Mouse (Mus musculus): ENCODE results near the gene Zfp445. TPM values are rescaled to one million over a fixed set of nuclear protein-coding genes. Genes with fewer than 3 reads are reported as not detected.

The Zfp445 gene
- polyA plus RNA-seq, 1 experiment from 2014 or later = 9.4 TPM

- 81% methylated on average over 2 of the region's 2 CpGs for WGBS (ENCODE audit: insufficient replicate concordance)
- ATAC-seq (no peak), DNase-seq (no peak)
- TF ChIP-seq EP300 (IDR thresholded peaks at IDR 0.05; ENCODE audit: low read depth) (no peak), CTCF (IDR thresholded peaks at IDR 0.05; ENCODE audit: low read depth) (no peak)
- no peak overlapping the region for H3K27ac ChIP-seq (ENCODE audit: low read depth)
- H3K9me3 ChIP-seq (ENCODE audit: low read length) = peaks cover 9% of the 10 kb centered on the region
- H3K4me1 ChIP-seq (ENCODE audit: insufficient read depth) = no peaks in the 10 kb centered on the region
- no peaks in the 10 kb centered on the region for H3K36me3 ChIP-seq (replicated peaks; ENCODE audit: insufficient read depth, low read length)
- H3K4me2 ChIP-seq (ENCODE audit: low read depth, low read length) = no peak overlapping the region
- no peak overlapping the region for H3K4me3 ChIP-seq (ENCODE audit: low read depth, low read length)
- H3K9ac ChIP-seq (replicated peaks) = no peak overlapping the region
- no peaks in the 10 kb centered on the region for H3K27me3 ChIP-seq (ENCODE audit: insufficient read depth, low read length)
These were observed 9.3 kb upstream of the Zfp445 start for GRCm38 (mm10) chr9:122875145-122875544.

- TF ChIP-seq EP300 (IDR thresholded peaks at IDR 0.05; ENCODE audit: low read depth) = no peak
- no peak for TF ChIP-seq CTCF (IDR thresholded peaks at IDR 0.05; ENCODE audit: low read depth)
- no peak overlapping the region for H3K4me3 ChIP-seq (ENCODE audit: low read depth, low read length)
- no peak for ATAC-seq
- DNase-seq = no peak
- H3K4me1 ChIP-seq (ENCODE audit: insufficient read depth) = no peaks in the 10 kb centered on the region
- H3K4me2 ChIP-seq (ENCODE audit: low read depth, low read length) = no peak overlapping the region
- H3K27me3 ChIP-seq (ENCODE audit: insufficient read depth, low read length) = no peaks in the 10 kb centered on the region
- H3K36me3 ChIP-seq (replicated peaks; ENCODE audit: insufficient read depth, low read length) = no peaks in the 10 kb centered on the region
- H3K27ac ChIP-seq (ENCODE audit: low read depth) = no peak overlapping the region
- H3K9me3 ChIP-seq (ENCODE audit: low read length) = peaks cover 9% of the 10 kb centered on the region
- 59% methylated on average over 1 of the region's 1 CpGs for WGBS (ENCODE audit: insufficient replicate concordance)
- H3K9ac ChIP-seq (replicated peaks) = no peak overlapping the region
These were observed 8.8 kb upstream of the Zfp445 start for GRCm38 (mm10) chr9:122874653-122875052.

GRCm38 (mm10) chr9:122872595-122872994 lies 6.8 kb upstream of the Zfp445 start:
- H3K9me3 ChIP-seq (ENCODE audit: low read length) = peaks cover 9% of the 10 kb centered on the region
- H3K27ac ChIP-seq (ENCODE audit: low read depth) = peak overlapping the region; percentile 48; the same call in 1 of the 2 replicates
- no peak overlapping the region for H3K4me2 ChIP-seq (ENCODE audit: low read depth, low read length)
- TF ChIP-seq EP300 (IDR thresholded peaks at IDR 0.05; ENCODE audit: low read depth) = no peak
- no peak for DNase-seq
- ATAC-seq = peak; percentile 78
- H3K36me3 ChIP-seq (replicated peaks; ENCODE audit: insufficient read depth, low read length) = no peaks in the 10 kb centered on the region
- no peaks in the 10 kb centered on the region for H3K4me1 ChIP-seq (ENCODE audit: insufficient read depth)
- 76% methylated on average over 4 of the region's 4 CpGs for WGBS (ENCODE audit: insufficient replicate concordance)
- H3K27me3 ChIP-seq (ENCODE audit: insufficient read depth, low read length) = no peaks in the 10 kb centered on the region
- no peak overlapping the region for H3K4me3 ChIP-seq (ENCODE audit: low read depth, low read length)
- H3K9ac ChIP-seq (replicated peaks) = no peak overlapping the region

- Histone ChIP-seq H3K36me3 (replicated peaks; ENCODE audit: insufficient read depth, low read length) (peaks cover 16% of the 10 kb centered on the region), H3K4me2 (ENCODE audit: low read depth, low read length) (peak overlapping the region; percentile 71), H3K4me3 (ENCODE audit: low read depth, low read length) (peak overlapping the region; percentile 82), H3K27me3 (ENCODE audit: insufficient read depth, low read length) (no peaks in the 10 kb centered on the region), H3K27ac (ENCODE audit: low read depth) (no peak overlapping the region), H3K4me1 (ENCODE audit: insufficient read depth) (peaks cover 12% of the 10 kb centered on the region), H3K9ac (replicated peaks) (peak overlapping the region; percentile 87), H3K9me3 (ENCODE audit: low read length) (peaks cover 12% of the 10 kb centered on the region)
- ATAC-seq = no peak
- no peak for DNase-seq
- TF ChIP-seq EP300 (IDR thresholded peaks at IDR 0.05; ENCODE audit: low read depth) = no peak
- no peak for TF ChIP-seq CTCF (IDR thresholded peaks at IDR 0.05; ENCODE audit: low read depth)
- 72% methylated on average over 4 of the region's 4 CpGs for WGBS (ENCODE audit: insufficient replicate concordance)
These were observed 386 bp upstream of the Zfp445 start for GRCm38 (mm10) chr9:122866192-122866591.

GRCm38 (mm10) chr9:122864848-122865247 lies 958 bp downstream of the Zfp445 start:
- WGBS (ENCODE audit: insufficient replicate concordance) = 54% methylated on average over 3 of the region's 3 CpGs
- Histone ChIP-seq H3K27ac (ENCODE audit: low read depth) (no peak overlapping the region), H3K4me1 (ENCODE audit: insufficient read depth) (peaks cover 12% of the 10 kb centered on the region)

GRCm38 (mm10) chr9:122863731-122864130 lies 2.1 kb downstream of the Zfp445 start:
- Histone ChIP-seq H3K9me3 (ENCODE audit: low read length) (peaks cover 35% of the 10 kb centered on the region), H3K27ac (ENCODE audit: low read depth) (no peak overlapping the region), H3K4me3 (ENCODE audit: low read depth, low read length) (no peak overlapping the region), H3K4me2 (ENCODE audit: low read depth, low read length) (0 out of 2 replicates have a peak overlapping the region, but pooled peaks have one; percentile 71), H3K4me1 (ENCODE audit: insufficient read depth) (peaks cover 12% of the 10 kb centered on the region), H3K27me3 (ENCODE audit: insufficient read depth, low read length) (no peaks in the 10 kb centered on the region), H3K36me3 (replicated peaks; ENCODE audit: insufficient read depth, low read length) (peaks cover 37% of the 10 kb centered on the region), H3K9ac (replicated peaks) (no peak overlapping the region)
- DNase-seq (no peak), ATAC-seq (no peak)
- WGBS (ENCODE audit: insufficient replicate concordance) = 72% methylated on average over 2 of the region's 2 CpGs
- TF ChIP-seq EP300 (IDR thresholded peaks at IDR 0.05; ENCODE audit: low read depth) = no peak
- TF ChIP-seq CTCF (IDR thresholded peaks at IDR 0.05; ENCODE audit: low read depth) = no peak

More at GRCm38 (mm10) chr9:122864848-122865247, 958 bp downstream of the Zfp445 start:
- Histone ChIP-seq H3K27me3 (ENCODE audit: insufficient read depth, low read length) (no peaks in the 10 kb centered on the region), H3K4me3 (ENCODE audit: low read depth, low read length) (peak overlapping the region; percentile 82), H3K36me3 (replicated peaks; ENCODE audit: insufficient read depth, low read length) (peaks cover 26% of the 10 kb centered on the region), H3K9me3 (ENCODE audit: low read length) (peaks cover 25% of the 10 kb centered on the region), H3K9ac (replicated peaks) (peak overlapping the region; percentile 87), H3K4me2 (ENCODE audit: low read depth, low read length) (peak overlapping the region; percentile 71)
- no peak for ATAC-seq
- TF ChIP-seq CTCF (IDR thresholded peaks at IDR 0.05; ENCODE audit: low read depth) = no peak
- TF ChIP-seq EP300 (IDR thresholded peaks at IDR 0.05; ENCODE audit: low read depth) = no peak
- no peak for DNase-seq

GRCm38 (mm10) chr9:122860752-122861151 lies 5.1 kb downstream of the Zfp445 start:
- Histone ChIP-seq H3K9ac (replicated peaks) (no peak overlapping the region), H3K27ac (ENCODE audit: low read depth) (no peak overlapping the region), H3K4me1 (ENCODE audit: insufficient read depth) (peaks cover 12% of the 10 kb centered on the region), H3K36me3 (replicated peaks; ENCODE audit: insufficient read depth, low read length) (peaks cover 64% of the 10 kb centered on the region), H3K4me2 (ENCODE audit: low read depth, low read length) (no peak overlapping the region), H3K27me3 (ENCODE audit: insufficient read depth, low read length) (no peaks in the 10 kb centered on the region), H3K4me3 (ENCODE audit: low read depth, low read length) (no peak overlapping the region), H3K9me3 (ENCODE audit: low read length) (peaks cover 45% of the 10 kb centered on the region)
- no peak for DNase-seq
- TF ChIP-seq EP300 (IDR thresholded peaks at IDR 0.05; ENCODE audit: low read depth) (no peak), CTCF (IDR thresholded peaks at IDR 0.05; ENCODE audit: low read depth) (no peak)
- ATAC-seq = no peak
